Mouse (Mus musculus): ENCODE data around the gene Atcay. TPM values are rescaled to one million over a fixed set of nuclear protein-coding genes. Genes with fewer than 3 reads are reported as not detected.

Gene Atcay
- 9.0 TPM for polyA plus RNA-seq (2017; shearing (Covaris generic))

GRCm38 (mm10) chr10:81230438-81231332 lies at the start of gene Atcay:
TSS of gene Atcay (minus strand) at chr10:81230833.

GRCm38 (mm10) chr10:81266211-81267105 lies 35.8 kb upstream of the Atcay start, which contains the start of the genes Mrpl54 and Apba3:
TSS of gene Mrpl54 (minus strand) at chr10:81266934.
TSS of gene Apba3 (plus strand) at chr10:81266960.

GRCm38 (mm10) chr10:81252424-81253419 lies 22.1 kb upstream of the Atcay start, which contains the start of gene Matk:
TSS of gene Matk (plus strand) at chr10:81252935.

GRCm38 (mm10) chr10:81232580-81233225 lies 2.1 kb upstream of the Atcay start, which contains the start of gene Zfr2:
TSS of gene Zfr2 (plus strand) at chr10:81233155.

GRCm38 (mm10) chr10:81201807-81202758 lies 28.6 kb downstream of the Atcay start, which contains the start of gene Nmrk2:
TSS of gene Nmrk2 (minus strand) at chr10:81202051.

GRCm38 (mm10) chr10:81183805-81184204 lies 46.8 kb downstream of the Atcay start, which contains the start of gene 4930442H23Rik:
TSS of gene 4930442H23Rik (minus strand) at chr10:81183849.

GRCm38 (mm10) chr10:81182336-81183333 lies 48.0 kb downstream of the Atcay start, which contains the start of gene Dapk3:
TSS of gene Dapk3 (plus strand) at chr10:81183005.

GRCm38 (mm10) chr10:81176466-81177271 lies 54.0 kb downstream of the Atcay start, which contains the start of gene Eef2:
TSS of gene Eef2 (plus strand) at chr10:81176631.

GRCm38 (mm10) chr10:81167200-81168086 lies 63.2 kb downstream of the Atcay start, which contains the start of gene Pias4:
TSS of gene Pias4 (minus strand) at chr10:81167923.

Other genes starting within 250 kb of the Atcay start
- gene Gng7, start 215.9 kb downstream of the Atcay start, polyA plus RNA-seq (2017; shearing (Covaris generic)), result 0.14 TPM
- not detected for gene Diras1, start 205.2 kb downstream of the Atcay start, polyA plus RNA-seq (2017; shearing (Covaris generic))
- gene Slc39a3, start 193.4 kb downstream of the Atcay start, polyA plus RNA-seq (2017; shearing (Covaris generic)), result 11.8 TPM
- 113 TPM for gene Sgta, start 170.7 kb downstream of the Atcay start, polyA plus RNA-seq (2017; shearing (Covaris generic))
- 8.0 TPM for gene Thop1, start 160.8 kb downstream of the Atcay start, polyA plus RNA-seq (2017; shearing (Covaris generic))
- 0.25 TPM for gene Creb3l3, start 132.0 kb downstream of the Atcay start, polyA plus RNA-seq (2017; shearing (Covaris generic))
- gene Map2k2, start 124.9 kb downstream of the Atcay start, polyA plus RNA-seq (2017; shearing (Covaris generic)), result 31.9 TPM
- gene Zbtb7a, start 95.6 kb downstream of the Atcay start, polyA plus RNA-seq (2017; shearing (Covaris generic)), result 18.9 TPM
- 32.1 TPM for gene Pias4, start 62.9 kb downstream of the Atcay start, polyA plus RNA-seq (2017; shearing (Covaris generic))
- gene Eef2, start 54.2 kb downstream of the Atcay start, polyA plus RNA-seq (2017; shearing (Covaris generic)), result 984 TPM
- 12.1 TPM for gene Dapk3, start 47.8 kb downstream of the Atcay start, polyA plus RNA-seq (2017; shearing (Covaris generic))
- not detected for gene 4930442H23Rik, start 47.0 kb downstream of the Atcay start, polyA plus RNA-seq (2017; shearing (Covaris generic))
- gene Nmrk2, start 28.8 kb downstream of the Atcay start, polyA plus RNA-seq (2017; shearing (Covaris generic)), result 0.37 TPM
- 3.7 TPM for gene Zfr2, start 2.3 kb upstream of the Atcay start, polyA plus RNA-seq (2017; shearing (Covaris generic))
- gene Matk, start 22.1 kb upstream of the Atcay start, polyA plus RNA-seq (2017; shearing (Covaris generic)), result 134 TPM
- gene Mrpl54, start 36.1 kb upstream of the Atcay start, polyA plus RNA-seq (2017; shearing (Covaris generic)), result 139 TPM
- 38.6 TPM for gene Apba3, start 36.1 kb upstream of the Atcay start, polyA plus RNA-seq (2017; shearing (Covaris generic))
- gene Tjp3, start 60.7 kb upstream of the Atcay start, polyA plus RNA-seq (2017; shearing (Covaris generic)), result 8.3 TPM
- gene Pip5k1c, start 62.1 kb upstream of the Atcay start, polyA plus RNA-seq (2017; shearing (Covaris generic)), result 32.1 TPM
- gene Cactin, start 90.3 kb upstream of the Atcay start, polyA plus RNA-seq (2017; shearing (Covaris generic)), result 16.6 TPM
- 41.7 TPM for gene Tbxa2r, start 97.9 kb upstream of the Atcay start, polyA plus RNA-seq (2017; shearing (Covaris generic))
- gene Gipc3, start 112.4 kb upstream of the Atcay start, polyA plus RNA-seq (2017; shearing (Covaris generic)), result not detected
- gene Hmg20b, start 119.6 kb upstream of the Atcay start, polyA plus RNA-seq (2017; shearing (Covaris generic)), result 28.8 TPM
- 1.5 TPM for gene Mfsd12, start 126.7 kb upstream of the Atcay start, polyA plus RNA-seq (2017; shearing (Covaris generic))
- 0.82 TPM for gene 4930404N11Rik, start 135.0 kb upstream of the Atcay start, polyA plus RNA-seq (2017; shearing (Covaris generic))
- gene Fzr1, start 147.7 kb upstream of the Atcay start, polyA plus RNA-seq (2017; shearing (Covaris generic)), result 16.3 TPM
- 32.9 TPM for gene Dohh, start 153.6 kb upstream of the Atcay start, polyA plus RNA-seq (2017; shearing (Covaris generic))
- 3.4 TPM for gene Gm48551, start 153.6 kb upstream of the Atcay start, polyA plus RNA-seq (2017; shearing (Covaris generic))
- gene Gm48552, start 158.2 kb upstream of the Atcay start, polyA plus RNA-seq (2017; shearing (Covaris generic)), result 0.91 TPM
- gene Smim24, start 162.2 kb upstream of the Atcay start, polyA plus RNA-seq (2017; shearing (Covaris generic)), result 8.7 TPM
- gene Nfic, start 224.8 kb upstream of the Atcay start, polyA plus RNA-seq (2017; shearing (Covaris generic)), result 23.6 TPM